16 mouse cellular contexts compared by ENCODE assay signal in genomic region chr16:11636196-11636733, GRCm38 (mm10).
DNase-seq lines count a peak whose midpoint lies in the region; ATAC-seq and TF ChIP-seq lines count a peak whose summit lies in the region.
"Had no signal": no experiment of that assay in that cellular context is flagged by ENCODE, and none has a peak within 500 bp of the region (broad histone marks: within the 10 kb centered on the region; RNA-seq: fewer than 3 reads in every experiment).

No protein-coding gene starts in this region.

- no peak for ATAC-seq in forebrain, embryonic 16.5 days
- ATAC-seq in forebrain, embryonic 14.5 days, result no peak
- no peak; the same call in 1 of the 2 replicates for ATAC-seq in intestine, embryonic 15.5 days
- ATAC-seq in intestine, embryonic 16.5 days, result no peak

- no peak overlapping the region for H3K27ac ChIP-seq in forebrain, embryonic 16.5 days (ENCODE audit: low read length)
- no peak overlapping the region; the same call in 1 of the 2 replicates for H3K27ac ChIP-seq in forebrain, embryonic 14.5 days (ENCODE audit: low read depth, low read length)
- H3K27ac ChIP-seq in intestine, embryonic 15.5 days, result 0 out of 2 replicates have a peak overlapping the region, but pooled peaks have one; percentile 37
- no peak overlapping the region for H3K27ac ChIP-seq in intestine, embryonic 16.5 days (ENCODE audit: low read length)
- no peak overlapping the region for H3K27ac ChIP-seq in liver, adult 2 months (replicated peaks; ENCODE audit: insufficient read depth, low read depth, low read length)
- H3K27ac ChIP-seq: liver, embryonic 15.5 days had no signal

- WGBS in forebrain, embryonic 16.5 days, result 63% methylated on average over 7 of the region's 7 CpGs
- 77% methylated on average over 7 of the region's 7 CpGs for WGBS in forebrain, embryonic 14.5 days
- WGBS in intestine, embryonic 15.5 days, result 55% methylated on average over 7 of the region's 7 CpGs
- WGBS in intestine, embryonic 16.5 days, result 56% methylated on average over 7 of the region's 7 CpGs
- WGBS in liver, adult 2 months, result 78% methylated on average over 7 of the region's 7 CpGs

- no peak for DNase-seq in forebrain, embryonic 14.5 days (ENCODE audit: low spot score)
- DNase-seq in liver, adult 2 months (ENCODE audit: extremely low read depth, low read depth, low spot score), result peak; percentile 34
- DNase-seq in liver, result no peak
- DNase-seq in brain, adult 2 months (ENCODE audit: low read depth, low spot score), result peak; percentile 46
- DNase-seq in embryo, embryonic 11 days, result no peak
- DNase-seq: adrenal gland, postnatal 10 days; cerebellum, adult 2 months; gastrocnemius, postnatal 14 days; heart, postnatal 36 days; right cerebral cortex, adult 18-20 months had no signal

- H3K4me2 ChIP-seq in forebrain, embryonic 16.5 days (ENCODE audit: low read length), result no peak overlapping the region
- no peak overlapping the region for H3K4me2 ChIP-seq in forebrain, embryonic 14.5 days (ENCODE audit: low read length)
- no peak overlapping the region for H3K4me2 ChIP-seq in intestine, embryonic 15.5 days (replicated peaks)
- no peak overlapping the region for H3K4me2 ChIP-seq in intestine, embryonic 16.5 days (ENCODE audit: low read depth, low read length)
- H3K4me2 ChIP-seq: liver, embryonic 15.5 days had no signal

- peaks cover 8% of the 10 kb centered on the region for H3K4me1 ChIP-seq in forebrain, embryonic 16.5 days (replicated peaks; ENCODE audit: control insufficient read depth, insufficient read depth, low read length)
- 0 out of 2 replicates have a peak, but pooled peaks cover 7% of the 10 kb centered on the region for H3K4me1 ChIP-seq in forebrain, embryonic 14.5 days (ENCODE audit: control insufficient read depth, insufficient read depth, low read length)
- H3K4me1 ChIP-seq in intestine, embryonic 15.5 days (replicated peaks), result peaks cover 14% of the 10 kb centered on the region
- peaks cover 12% of the 10 kb centered on the region for H3K4me1 ChIP-seq in intestine, embryonic 16.5 days (ENCODE audit: control insufficient read depth, insufficient read depth, low read length)
- H3K4me1 ChIP-seq in liver, adult 2 months (ENCODE audit: control insufficient read depth, insufficient read depth, low read length), result no peaks in the 10 kb centered on the region

- H3K79me2 ChIP-seq in liver, adult 2 months (ENCODE audit: control insufficient read depth, insufficient read depth, low read length), result no peaks in the 10 kb centered on the region

- TF ChIP-seq POLR2A in liver, adult 2 months (IDR thresholded peaks at IDR 0.05; ENCODE audit: extremely low read depth, insufficient read depth, low read length), result no peak

- H3K36me3 ChIP-seq in forebrain, embryonic 16.5 days (ENCODE audit: control insufficient read depth, insufficient read depth), result no peaks in the 10 kb centered on the region
- no peaks in the 10 kb centered on the region for H3K36me3 ChIP-seq in forebrain, embryonic 14.5 days (ENCODE audit: control insufficient read depth, insufficient read depth, low read length)
- H3K36me3 ChIP-seq in intestine, embryonic 15.5 days, result no peaks in the 10 kb centered on the region
- H3K36me3 ChIP-seq in intestine, embryonic 16.5 days (ENCODE audit: control insufficient read depth, insufficient read depth, low read length), result no peaks in the 10 kb centered on the region
- peaks cover 13% of the 10 kb centered on the region; the same call in 1 of the 2 replicates for H3K36me3 ChIP-seq in liver, adult 2 months (ENCODE audit: control insufficient read depth, insufficient read depth, low read length)
- H3K36me3 ChIP-seq: heart, embryonic 10.5 days; liver, embryonic 15.5 days had no signal

- H3K9me3 ChIP-seq in forebrain, embryonic 16.5 days (ENCODE audit: control insufficient read depth, low read length), result no peaks in the 10 kb centered on the region
- no peaks in the 10 kb centered on the region for H3K9me3 ChIP-seq in forebrain, embryonic 14.5 days (replicated peaks; ENCODE audit: control insufficient read depth, low read length)
- no peaks in the 10 kb centered on the region for H3K9me3 ChIP-seq in intestine, embryonic 15.5 days
- H3K9me3 ChIP-seq in intestine, embryonic 16.5 days (ENCODE audit: control insufficient read depth, low read length), result no peaks in the 10 kb centered on the region
- H3K9me3 ChIP-seq: heart, embryonic 10.5 days; liver, embryonic 15.5 days had no signal

- no peaks in the 10 kb centered on the region for H3K27me3 ChIP-seq in forebrain, embryonic 16.5 days (replicated peaks; ENCODE audit: control insufficient read depth, insufficient read depth, low read length)
- H3K27me3 ChIP-seq in forebrain, embryonic 14.5 days (replicated peaks; ENCODE audit: control insufficient read depth, insufficient read depth, low read length), result no peaks in the 10 kb centered on the region
- no peaks in the 10 kb centered on the region for H3K27me3 ChIP-seq in intestine, embryonic 15.5 days (replicated peaks)
- no peaks in the 10 kb centered on the region for H3K27me3 ChIP-seq in intestine, embryonic 16.5 days (replicated peaks; ENCODE audit: control insufficient read depth, insufficient read depth, low read length)
- no peaks in the 10 kb centered on the region for H3K27me3 ChIP-seq in liver, adult 2 months (ENCODE audit: control insufficient read depth, insufficient read depth, low read length)
- H3K27me3 ChIP-seq: CH12.LX; liver, embryonic 15.5 days had no signal

- TF ChIP-seq CTCF in liver, adult 2 months (IDR thresholded peaks at IDR 0.05; ENCODE audit: low read depth, low read length), result no peak

- 0 out of 2 replicates have a peak overlapping the region, but pooled peaks have one; percentile 13 for H3K9ac ChIP-seq in forebrain, embryonic 16.5 days (replicated peaks; ENCODE audit: low read depth, low read length)
- no peak overlapping the region for H3K9ac ChIP-seq in forebrain, embryonic 14.5 days (ENCODE audit: low read length)
- no peak overlapping the region for H3K9ac ChIP-seq in intestine, embryonic 15.5 days
- H3K9ac ChIP-seq in intestine, embryonic 16.5 days (ENCODE audit: low read depth, low read length), result no peak overlapping the region
- no peak overlapping the region for H3K9ac ChIP-seq in liver, adult 2 months (ENCODE audit: low read depth, low read length)
- H3K9ac ChIP-seq: liver, embryonic 15.5 days had no signal

- no peak overlapping the region for H3K4me3 ChIP-seq in forebrain, embryonic 16.5 days (replicated peaks; ENCODE audit: low read length)
- no peak overlapping the region for H3K4me3 ChIP-seq in forebrain, embryonic 14.5 days (ENCODE audit: low read depth, low read length)
- H3K4me3 ChIP-seq in intestine, embryonic 15.5 days (replicated peaks), result no peak overlapping the region
- H3K4me3 ChIP-seq in intestine, embryonic 16.5 days (ENCODE audit: low read length), result no peak overlapping the region
- no peak overlapping the region for H3K4me3 ChIP-seq in liver, adult 2 months (ENCODE audit: insufficient read depth, low read depth, low read length)
- H3K4me3 ChIP-seq: heart, embryonic 10.5 days; liver, embryonic 15.5 days had no signal

Comparison
In these comparisons a context has a peak if more than half of its experiments do, and no peak if none do; other contexts are left out.
1. DNase-seq: peak in liver, adult 2 months (single experiment) and brain, adult 2 months (single experiment); none in forebrain, embryonic 14.5 days (single experiment), liver (single experiment) and embryo, embryonic 11 days (single experiment).